Mouse (Mus musculus) R1 (cell line): ENCODE measurements around the gene Nfat5.

Experiments
- DNase-seq: peaks from one replicate; pipeline ENCODE4 v3.0.0-alpha.2; 2018; ENCODE audit warnings: low read depth, low spot score

Nfat5 gene

GRCm38 (mm10) chr8:107292119-107292927, 947 bp upstream of the Nfat5 start:
- peak; percentile 62 for DNase-seq

DNA sequence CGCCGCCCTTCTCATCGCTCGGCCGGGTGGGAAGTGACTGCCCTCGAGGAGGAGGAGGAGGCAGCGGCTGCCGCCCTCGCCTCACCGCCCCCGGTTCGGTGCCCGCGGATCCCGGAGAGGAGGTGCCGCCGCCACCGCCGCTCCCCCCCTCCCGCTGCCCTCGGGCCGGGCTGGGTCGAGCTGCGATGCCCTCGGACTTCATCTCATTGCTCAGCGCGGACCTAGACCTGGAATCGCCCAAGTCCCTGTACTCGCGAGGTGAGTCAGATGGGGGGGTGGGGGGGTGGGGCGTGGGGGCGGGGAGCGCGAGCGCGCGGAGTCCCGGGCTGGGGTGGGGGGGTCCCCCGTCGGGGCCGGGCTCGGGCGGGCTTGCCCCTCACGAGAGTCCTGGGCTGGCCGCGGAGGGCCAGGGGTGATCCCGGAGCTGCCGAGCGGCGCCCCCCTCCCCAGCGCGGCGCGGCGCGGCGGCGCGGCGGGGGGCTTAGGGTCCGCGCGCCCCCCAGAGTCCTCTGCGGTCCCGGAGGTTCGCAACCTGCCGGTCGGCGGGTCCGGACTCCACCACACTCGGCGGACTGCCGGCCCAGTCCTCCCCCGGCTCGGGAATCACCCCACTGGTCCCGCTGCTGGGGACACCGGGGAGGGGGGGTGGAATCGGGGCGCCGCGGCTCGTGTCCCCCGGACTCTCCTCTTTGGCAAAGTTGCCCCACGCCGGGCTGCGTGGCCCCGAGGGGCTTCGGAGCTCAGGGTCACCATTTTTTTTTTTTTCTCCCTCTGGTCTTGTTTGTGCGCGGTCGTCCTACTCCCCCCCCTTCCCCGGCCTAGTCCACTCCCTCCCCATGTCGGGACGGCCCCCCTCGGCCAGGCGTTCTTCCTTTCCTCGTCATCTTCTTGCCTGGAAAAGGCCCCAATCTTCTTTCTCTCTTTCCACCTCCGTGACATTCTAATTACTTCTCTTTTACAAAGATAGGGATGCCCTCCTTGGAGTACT, 665 bp downstream of the Nfat5 start:
- peak; percentile 49 for DNase-seq

- DNase-seq, result no peak
Measured at GRCm38 (mm10) chr8:107295450-107295849, 2.2 kb downstream of the Nfat5 start.

GRCm38 (mm10) chr8:107311876-107312275, 18.6 kb downstream of the Nfat5 start:
- DNase-seq, result no peak

GRCm38 (mm10) chr8:107324142-107324541, 30.9 kb downstream of the Nfat5 start:
- DNase-seq, result peak; percentile 80

DNA sequence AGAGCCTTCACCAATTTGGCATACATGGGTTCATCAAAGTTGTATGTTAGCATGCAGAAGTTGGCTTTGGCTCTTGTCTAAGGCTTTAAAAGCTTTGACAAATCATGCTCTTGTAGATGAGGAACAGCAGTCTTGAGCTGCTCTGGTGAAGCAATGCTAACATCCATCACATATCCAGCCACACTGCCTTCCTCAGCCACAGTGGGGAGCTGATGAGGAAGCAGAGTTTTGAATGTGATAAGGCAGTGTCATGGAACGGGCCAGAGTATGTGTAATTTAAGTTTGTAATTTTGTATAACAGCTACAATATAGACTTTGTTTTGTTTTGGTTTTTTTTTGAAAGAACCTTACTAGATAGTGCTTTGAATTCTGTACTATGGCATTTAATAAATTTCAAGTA, 36.3 kb downstream of the Nfat5 start:
- DNase-seq, result peak; percentile 28

- DNase-seq, result no peak
Measured at GRCm38 (mm10) chr8:107336480-107336879, 43.2 kb downstream of the Nfat5 start.

DNA sequence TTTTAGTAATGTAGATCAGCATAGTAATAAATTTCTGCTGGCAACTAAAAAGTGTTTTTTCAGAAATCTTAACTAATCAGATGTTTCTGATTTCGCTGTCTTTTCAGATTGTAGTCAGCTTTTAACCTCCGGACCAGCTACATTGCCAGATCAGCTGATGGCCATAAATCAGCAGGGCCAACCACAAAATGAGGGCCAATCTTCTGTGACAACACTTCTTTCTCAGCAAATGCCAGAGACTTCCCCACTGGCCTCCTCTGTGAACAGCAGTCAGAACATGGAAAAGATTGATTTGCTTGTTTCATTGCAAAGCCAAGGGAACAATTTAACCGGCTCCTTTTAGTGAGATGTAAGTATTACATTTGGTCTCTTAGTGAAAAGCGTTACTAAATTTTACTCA, 77.0 kb downstream of the Nfat5 start:
- DNase-seq, result no peak

GRCm38 (mm10) chr8:107377346-107377745, 84.1 kb downstream of the Nfat5 start:
- DNase-seq, result no peak

DNA sequence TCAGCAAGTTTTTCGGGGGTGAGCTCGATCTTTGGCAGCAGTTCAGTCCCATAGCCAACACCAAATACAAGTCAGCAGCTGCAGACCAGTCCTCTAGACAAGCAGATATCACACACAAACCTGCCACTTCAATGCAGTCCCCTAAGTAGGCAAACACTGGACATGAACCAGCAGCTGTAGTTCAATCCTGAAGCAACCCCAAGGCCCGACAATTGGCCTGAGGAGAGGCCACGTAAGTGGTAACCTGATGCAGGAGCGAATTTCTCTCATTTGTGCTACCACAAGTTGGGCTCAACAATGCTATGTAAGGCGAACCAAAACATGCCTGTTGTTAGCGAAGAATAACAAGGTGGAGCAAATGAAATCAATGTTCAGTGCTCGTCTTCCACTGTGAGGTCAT, 87.5 kb downstream of the Nfat5 start:
- no peak for DNase-seq

GRCm38 (mm10) chr8:107381666-107382065, 88.4 kb downstream of the Nfat5 start:
- DNase-seq, result no peak

GRCm38 (mm10) chr8:107382898-107383297, 89.6 kb downstream of the Nfat5 start:
- no peak for DNase-seq

GRCm38 (mm10) chr8:107384651-107385050, 91.4 kb downstream of the Nfat5 start:
- DNase-seq, result peak; percentile 23

- no peak for DNase-seq
Measured at GRCm38 (mm10) chr8:107385063-107385462, 91.8 kb downstream of the Nfat5 start.

DNA sequence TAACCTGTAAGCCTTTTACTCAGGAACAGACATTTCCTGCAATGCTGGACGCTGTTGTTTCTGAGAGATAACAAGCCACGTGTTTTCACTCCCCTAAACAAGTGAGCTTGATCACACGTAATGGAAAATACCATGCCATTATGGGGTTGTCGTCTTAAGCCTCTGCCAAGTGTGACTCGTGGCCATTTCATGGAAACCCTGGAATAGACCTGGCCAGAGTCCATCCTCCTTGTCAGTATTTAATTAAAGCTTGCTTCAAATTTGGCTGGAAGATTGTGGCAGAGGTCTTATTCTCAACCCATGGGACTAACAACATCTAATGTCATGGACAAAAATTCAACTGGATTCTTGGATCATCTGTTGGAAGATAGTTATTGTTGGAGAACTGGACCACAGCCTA, 92.9 kb downstream of the Nfat5 start:
- no peak for DNase-seq

DNA sequence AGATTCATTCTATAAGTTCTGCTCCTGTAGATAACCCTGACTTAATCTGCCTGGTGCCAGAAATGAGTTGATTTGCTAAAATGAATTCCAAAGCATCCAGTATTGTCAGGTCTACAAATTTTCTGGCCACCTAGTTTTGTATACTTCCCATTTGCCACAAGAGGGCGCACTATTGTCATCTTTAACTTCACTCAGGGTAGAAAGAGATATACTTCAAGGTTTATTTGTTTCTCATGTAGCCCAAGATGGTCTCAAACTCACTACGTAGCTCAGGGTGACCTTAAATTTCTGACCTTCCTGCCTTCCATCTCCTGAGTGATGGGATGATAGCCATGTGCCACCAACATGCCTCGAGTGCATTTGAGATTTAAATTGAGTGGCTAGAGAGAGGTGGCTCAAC, 93.4 kb downstream of the Nfat5 start:
- DNase-seq, result peak; percentile 76

GRCm38 (mm10) chr8:107387861-107388260, 94.6 kb downstream of the Nfat5 start:
- DNase-seq, result peak; percentile 79

- no peak for DNase-seq
Measured at GRCm38 (mm10) chr8:107389557-107389956, 96.3 kb downstream of the Nfat5 start.

DNA sequence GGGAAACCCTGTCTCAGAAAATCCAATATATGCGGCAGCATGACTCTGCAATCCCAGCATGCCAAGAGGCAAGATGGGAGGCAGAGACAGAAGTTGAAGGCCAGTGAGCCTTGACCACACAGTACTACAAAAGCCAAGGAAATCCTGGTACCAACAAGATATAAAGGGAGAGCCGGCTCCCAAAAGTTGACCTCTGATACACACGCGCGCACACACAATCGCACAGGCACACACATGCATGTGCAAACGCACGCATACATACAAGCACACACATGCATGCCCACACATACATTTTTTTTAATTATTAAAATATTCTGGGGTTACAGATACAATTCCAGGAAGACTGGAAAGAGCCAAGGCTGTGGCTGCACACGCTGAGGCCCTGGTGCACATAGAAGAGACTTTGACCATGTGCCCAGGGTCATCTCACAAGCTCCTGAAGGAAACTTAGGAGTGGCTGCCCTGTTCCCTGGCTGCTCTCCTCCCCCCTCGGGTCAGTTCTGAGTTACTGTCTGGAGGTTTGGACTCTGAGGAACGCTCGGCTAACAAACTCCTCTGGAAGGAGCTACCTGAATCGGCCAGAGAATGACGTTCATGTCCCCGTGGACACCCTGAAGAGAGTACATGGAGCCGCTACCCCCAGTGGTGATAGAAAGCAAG, 97.3 kb downstream of the Nfat5 start:
- no peak for DNase-seq

DNA sequence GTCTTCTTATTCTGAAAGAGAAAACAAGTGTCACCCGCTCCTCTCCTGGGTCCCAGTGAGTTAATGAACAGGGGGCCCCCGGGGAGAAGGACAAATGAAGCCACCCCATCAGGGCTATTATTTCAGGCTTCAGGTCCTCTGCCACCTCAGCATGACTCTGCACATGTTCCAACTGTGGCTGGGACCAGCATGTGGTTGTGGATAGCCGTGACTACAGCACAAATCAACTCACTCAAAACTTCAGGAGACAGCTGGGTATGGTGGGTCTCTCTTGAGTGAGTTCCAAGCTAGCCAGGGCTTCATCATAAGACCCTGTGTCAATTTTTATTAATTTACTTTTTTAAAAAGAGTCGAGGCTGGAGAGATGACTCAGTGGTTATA, 97.9 kb downstream of the Nfat5 start:
- no peak for DNase-seq

GRCm38 (mm10) chr8:107395397-107395796, 102.1 kb downstream of the Nfat5 start:
- DNase-seq, result no peak

GRCm38 (mm10) chr8:107396106-107396670, 102.9 kb downstream of the Nfat5 start:
- DNase-seq, result no peak
